Mouse (Mus musculus): ENCODE results near the gene Ube2j2.

DNA sequence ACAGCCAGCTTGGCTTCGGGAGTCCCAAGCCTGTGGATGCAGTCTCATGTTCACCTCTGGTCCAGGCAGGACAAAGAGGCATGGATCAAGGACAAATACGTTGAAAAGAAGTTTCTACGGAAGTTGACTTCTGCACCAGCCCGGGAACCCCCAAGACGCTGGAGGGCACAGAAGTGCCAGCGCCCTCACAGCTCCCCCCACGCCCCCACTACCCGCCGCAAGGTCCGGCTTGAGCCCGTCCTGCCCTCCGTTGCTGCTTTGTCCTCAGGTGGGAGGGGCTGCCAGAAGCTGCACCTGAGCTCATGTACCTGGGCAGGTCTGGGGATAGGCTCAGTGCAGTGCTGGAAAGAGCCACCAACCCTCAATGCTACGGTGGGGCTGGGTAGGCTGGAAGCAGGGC, 40.4 kb upstream of the Ube2j2 start:
- TF ChIP-seq CTCF (IDR thresholded peaks at IDR 0.05): no peak
- no peak for TF ChIP-seq EP300 (IDR thresholded peaks at IDR 0.05)

Data from lung, postnatal 0 days (tissue).